Mouse (Mus musculus) common myeloid progenitor, adult 5-6 weeks (primary cell): ENCODE measurements around the gene Ciapin1. TPM values are rescaled to one million over a fixed set of nuclear protein-coding genes. Genes with fewer than 3 reads are reported as not detected.
A peak's percentile ranks its signal among the peaks of the same experiment; 100 is the strongest.

Experiments
- ATAC-seq: replicated peaks from 2 replicates; pipeline ENCODE4 v1.8.0; 2016; ENCODE audit warnings: low read depth, mild to moderate bottlenecking, moderate TSS enrichment, inconsistent platforms; ENCODE audit not compliant: poor library complexity, severe bottlenecking
- total RNA-seq: library from RNA; stranded (forward); fragments of 200-1000, 187-1606 nt; gene quantifications from 2 replicates; pipeline ENCODE4 v1.2.3, GENCODE M21; 2017

The Ciapin1 gene
- 32.4 and 34.1 TPM in 2 replicates for total RNA-seq

- peak; percentile 94 for ATAC-seq
Measured at GRCm38 (mm10) chr8:94837662-94838574, at the start of gene Ciapin1, which contains the start of gene Coq9. TSS of gene Ciapin1 (minus strand) at chr8:94838358. TSS of gene Coq9 (plus strand) at chr8:94838321.

- no peak for ATAC-seq
Measured at GRCm38 (mm10) chr8:94880742-94881141, 42.6 kb upstream of the Ciapin1 start.

GRCm38 (mm10) chr8:94876820-94877219 lies 38.7 kb upstream of the Ciapin1 start:
- no peak for ATAC-seq

GRCm38 (mm10) chr8:94876197-94876730 lies 38.1 kb upstream of the Ciapin1 start, which contains the start of gene Dok4:
TSS of gene Dok4 (minus strand) at chr8:94876330.
- peak; percentile 74 for ATAC-seq

- no peak for ATAC-seq
Measured at GRCm38 (mm10) chr8:94875871-94876150, 37.7 kb upstream of the Ciapin1 start.

GRCm38 (mm10) chr8:94875096-94875870 lies 37.1 kb upstream of the Ciapin1 start:
- ATAC-seq = no peak

GRCm38 (mm10) chr8:94874358-94874757 lies 36.2 kb upstream of the Ciapin1 start:
- ATAC-seq = peak; percentile 40

- ATAC-seq = no peak
Measured at GRCm38 (mm10) chr8:94872576-94872975, 34.4 kb upstream of the Ciapin1 start.

GRCm38 (mm10) chr8:94872156-94872555 lies 34.0 kb upstream of the Ciapin1 start:
- no peak for ATAC-seq

GRCm38 (mm10) chr8:94871108-94871894 lies 33.1 kb upstream of the Ciapin1 start:
- ATAC-seq = peak; percentile 30

- ATAC-seq = peak; percentile 71
Measured at GRCm38 (mm10) chr8:94870474-94871107, 32.4 kb upstream of the Ciapin1 start.

- ATAC-seq = no peak
Measured at GRCm38 (mm10) chr8:94870003-94870402, 31.8 kb upstream of the Ciapin1 start.

GRCm38 (mm10) chr8:94869146-94869545 lies 31.0 kb upstream of the Ciapin1 start:
- no peak for ATAC-seq

- no peak for ATAC-seq
Measured at GRCm38 (mm10) chr8:94866921-94867320, 28.8 kb upstream of the Ciapin1 start.

- no peak for ATAC-seq
Measured at GRCm38 (mm10) chr8:94865292-94865691, 27.1 kb upstream of the Ciapin1 start.

- ATAC-seq = no peak
Measured at GRCm38 (mm10) chr8:94863897-94864673, 25.9 kb upstream of the Ciapin1 start.

- no peak for ATAC-seq
Measured at GRCm38 (mm10) chr8:94862487-94863220, 24.5 kb upstream of the Ciapin1 start.

- peak; percentile 70 for ATAC-seq
Measured at GRCm38 (mm10) chr8:94861352-94861910, 23.3 kb upstream of the Ciapin1 start.
